Mouse (Mus musculus): ENCODE measurements around the gene Cacna1a. TPM values are rescaled to one million over a fixed set of nuclear protein-coding genes. Genes with fewer than 3 reads are reported as not detected.

The Cacna1a gene
- polyA plus RNA-seq, 1 experiment from 2014 or later: 3.8 TPM

- Histone ChIP-seq H3K9ac (no peak overlapping the region), H3K4me2 (no peak overlapping the region), H3K9me3 (ENCODE audit: low read depth, low read length) (no peaks in the 10 kb centered on the region), H3K27ac (ENCODE audit: low read depth) (no peak overlapping the region), H3K4me1 (ENCODE audit: insufficient read depth) (no peaks in the 10 kb centered on the region), H3K36me3 (ENCODE audit: insufficient read depth) (no peaks in the 10 kb centered on the region), H3K27me3 (ENCODE audit: insufficient read depth, low read length) (no peaks in the 10 kb centered on the region), H3K4me3 (ENCODE audit: low read depth, low read length) (no peak overlapping the region)
- no peak for ATAC-seq (ENCODE audit: insufficient read depth)
- DNase-seq: no peak
- 75% methylated on average over 9 of the region's 9 CpGs for WGBS
- TF ChIP-seq CTCF (IDR thresholded peaks at IDR 0.05; ENCODE audit: low read depth): no peak
Observed at GRCm38 (mm10) chr8:84446571-84446991, 58.3 kb downstream of the Cacna1a start.

- DNase-seq: peak; percentile 90
- WGBS: 19% methylated on average over 6 of the region's 6 CpGs
- no peak for ATAC-seq (ENCODE audit: insufficient read depth)
- no peak overlapping the region for H3K4me3 ChIP-seq (ENCODE audit: low read depth, low read length)
- peak; percentile 53 for TF ChIP-seq CTCF (IDR thresholded peaks at IDR 0.05; ENCODE audit: low read depth)
- H3K9ac ChIP-seq: no peak overlapping the region
- H3K27ac ChIP-seq (ENCODE audit: low read depth): no peak overlapping the region
- no peaks in the 10 kb centered on the region for H3K36me3 ChIP-seq (ENCODE audit: insufficient read depth)
- H3K4me2 ChIP-seq: no peak overlapping the region
- H3K27me3 ChIP-seq (ENCODE audit: insufficient read depth, low read length): no peaks in the 10 kb centered on the region
- no peaks in the 10 kb centered on the region for H3K4me1 ChIP-seq (ENCODE audit: insufficient read depth)
- no peaks in the 10 kb centered on the region for H3K9me3 ChIP-seq (ENCODE audit: low read depth, low read length)
Observed at GRCm38 (mm10) chr8:84454532-84454931, 66.3 kb downstream of the Cacna1a start.

- 65% methylated on average over 7 of the region's 7 CpGs for WGBS
- H3K9me3 ChIP-seq (ENCODE audit: low read depth, low read length): no peaks in the 10 kb centered on the region
- no peak overlapping the region for H3K4me2 ChIP-seq
- no peak overlapping the region for H3K27ac ChIP-seq (ENCODE audit: low read depth)
- DNase-seq (no peak), ATAC-seq (ENCODE audit: insufficient read depth) (no peak)
- no peaks in the 10 kb centered on the region for H3K4me1 ChIP-seq (ENCODE audit: insufficient read depth)
- no peaks in the 10 kb centered on the region for H3K27me3 ChIP-seq (ENCODE audit: insufficient read depth, low read length)
- H3K4me3 ChIP-seq (ENCODE audit: low read depth, low read length): no peak overlapping the region
- H3K36me3 ChIP-seq (ENCODE audit: insufficient read depth): no peaks in the 10 kb centered on the region
- TF ChIP-seq CTCF (IDR thresholded peaks at IDR 0.05; ENCODE audit: low read depth): no peak
- no peak overlapping the region for H3K9ac ChIP-seq
Observed at GRCm38 (mm10) chr8:84458853-84459252, 70.6 kb downstream of the Cacna1a start.

GRCm38 (mm10) chr8:84459276-84459675 lies 71.0 kb downstream of the Cacna1a start:
- H3K9ac ChIP-seq: no peak overlapping the region
- H3K4me1 ChIP-seq (ENCODE audit: insufficient read depth): no peaks in the 10 kb centered on the region
- TF ChIP-seq CTCF (IDR thresholded peaks at IDR 0.05; ENCODE audit: low read depth): no peak
- ATAC-seq (ENCODE audit: insufficient read depth) (no peak), DNase-seq (no peak)
- H3K36me3 ChIP-seq (ENCODE audit: insufficient read depth): no peaks in the 10 kb centered on the region
- H3K4me3 ChIP-seq (ENCODE audit: low read depth, low read length): no peak overlapping the region
- H3K27ac ChIP-seq (ENCODE audit: low read depth): no peak overlapping the region
- H3K27me3 ChIP-seq (ENCODE audit: insufficient read depth, low read length): no peaks in the 10 kb centered on the region
- H3K9me3 ChIP-seq (ENCODE audit: low read depth, low read length): no peaks in the 10 kb centered on the region
- H3K4me2 ChIP-seq: no peak overlapping the region
- 22% methylated on average over 5 of the region's 5 CpGs for WGBS

- Histone ChIP-seq H3K27me3 (ENCODE audit: insufficient read depth, low read length) (no peaks in the 10 kb centered on the region), H3K9ac (no peak overlapping the region), H3K4me2 (no peak overlapping the region), H3K27ac (ENCODE audit: low read depth) (no peak overlapping the region), H3K36me3 (ENCODE audit: insufficient read depth) (no peaks in the 10 kb centered on the region), H3K9me3 (ENCODE audit: low read depth, low read length) (no peaks in the 10 kb centered on the region), H3K4me3 (ENCODE audit: low read depth, low read length) (no peak overlapping the region), H3K4me1 (ENCODE audit: insufficient read depth) (no peaks in the 10 kb centered on the region)
- no peak for TF ChIP-seq CTCF (IDR thresholded peaks at IDR 0.05; ENCODE audit: low read depth)
- no peak for DNase-seq
- ATAC-seq (ENCODE audit: insufficient read depth): no peak
- WGBS: 38% methylated on average over 2 of the region's 2 CpGs
Observed at GRCm38 (mm10) chr8:84460698-84461097, 72.5 kb downstream of the Cacna1a start.

GRCm38 (mm10) chr8:84466932-84467331 lies 78.7 kb downstream of the Cacna1a start:
- H3K36me3 ChIP-seq (ENCODE audit: insufficient read depth): no peaks in the 10 kb centered on the region
- DNase-seq (no peak), ATAC-seq (ENCODE audit: insufficient read depth) (no peak)
- WGBS: 76% methylated on average over 1 of the region's 1 CpGs
- H3K27ac ChIP-seq (ENCODE audit: low read depth): no peak overlapping the region
- H3K4me1 ChIP-seq (ENCODE audit: insufficient read depth): no peaks in the 10 kb centered on the region
- H3K9me3 ChIP-seq (ENCODE audit: low read depth, low read length): no peaks in the 10 kb centered on the region
- no peak overlapping the region for H3K9ac ChIP-seq
- H3K4me2 ChIP-seq: no peak overlapping the region
- TF ChIP-seq CTCF (IDR thresholded peaks at IDR 0.05; ENCODE audit: low read depth): no peak
- H3K4me3 ChIP-seq (ENCODE audit: low read depth, low read length): no peak overlapping the region
- H3K27me3 ChIP-seq (ENCODE audit: insufficient read depth, low read length): no peaks in the 10 kb centered on the region

GRCm38 (mm10) chr8:84469076-84469475 lies 80.8 kb downstream of the Cacna1a start:
- 71% methylated on average over 4 of the region's 4 CpGs for WGBS
- DNase-seq: peak; percentile 52
- no peak overlapping the region for H3K4me3 ChIP-seq (ENCODE audit: low read depth, low read length)

More at GRCm38 (mm10) chr8:84469076-84469475, 80.8 kb downstream of the Cacna1a start:
- H3K27me3 ChIP-seq (ENCODE audit: insufficient read depth, low read length): no peaks in the 10 kb centered on the region
- H3K9me3 ChIP-seq (ENCODE audit: low read depth, low read length): no peaks in the 10 kb centered on the region
- ATAC-seq (ENCODE audit: insufficient read depth): no peak
- no peaks in the 10 kb centered on the region for H3K4me1 ChIP-seq (ENCODE audit: insufficient read depth)
- no peak overlapping the region for H3K4me2 ChIP-seq
- H3K36me3 ChIP-seq (ENCODE audit: insufficient read depth): no peaks in the 10 kb centered on the region
- no peak overlapping the region for H3K9ac ChIP-seq
- no peak overlapping the region for H3K27ac ChIP-seq (ENCODE audit: low read depth)
- TF ChIP-seq CTCF (IDR thresholded peaks at IDR 0.05; ENCODE audit: low read depth): no peak
